Mouse (Mus musculus): Measurements from ENCODE around the gene Cntnap5a.
"Not testable (repeated sequence)": the region's sequence is repeated elsewhere in the genome, so short reads cannot be mapped to it uniquely, and the experiment has no call there.

Cntnap5a gene

DNA sequence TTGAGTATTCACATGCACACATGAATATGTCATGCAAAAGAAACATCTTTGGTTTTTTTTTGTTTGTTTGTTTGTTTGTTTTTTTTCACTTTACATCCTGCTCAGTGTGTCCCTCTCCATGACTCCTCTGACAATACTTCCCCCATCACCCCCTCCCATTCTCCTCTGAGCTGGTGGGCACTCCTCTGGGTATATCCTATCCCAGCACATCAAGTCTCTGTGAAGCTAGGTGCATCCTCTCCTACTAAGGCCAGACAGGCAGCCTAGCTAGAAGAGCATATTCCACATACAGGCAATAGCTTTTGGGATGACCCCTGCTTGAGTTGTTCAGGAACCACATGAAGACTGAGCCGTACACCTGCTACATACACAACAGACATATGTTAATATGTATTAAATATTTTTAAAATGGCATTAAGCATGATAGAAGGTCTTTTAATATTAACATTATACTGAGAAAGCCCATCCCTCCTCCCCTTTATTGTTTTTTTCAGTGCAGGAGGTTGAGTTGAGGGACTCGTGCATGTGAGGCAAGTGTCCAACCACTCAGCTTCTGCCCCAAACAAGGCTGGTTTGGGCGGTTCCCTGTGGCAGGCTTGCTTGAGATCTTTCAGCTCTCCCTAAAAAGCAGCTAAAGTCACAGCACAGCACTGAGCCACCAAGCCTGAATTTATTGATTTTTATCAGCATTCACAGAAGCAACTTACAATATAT, 422.6 kb downstream of the Cntnap5a start:
- no peak for DNase-seq (ENCODE audit: low read depth)

- DNase-seq (ENCODE audit: low read depth), result no peak
Measured at GRCm38 (mm10) chr1:116107724-116108058, 423.1 kb downstream of the Cntnap5a start.

DNA sequence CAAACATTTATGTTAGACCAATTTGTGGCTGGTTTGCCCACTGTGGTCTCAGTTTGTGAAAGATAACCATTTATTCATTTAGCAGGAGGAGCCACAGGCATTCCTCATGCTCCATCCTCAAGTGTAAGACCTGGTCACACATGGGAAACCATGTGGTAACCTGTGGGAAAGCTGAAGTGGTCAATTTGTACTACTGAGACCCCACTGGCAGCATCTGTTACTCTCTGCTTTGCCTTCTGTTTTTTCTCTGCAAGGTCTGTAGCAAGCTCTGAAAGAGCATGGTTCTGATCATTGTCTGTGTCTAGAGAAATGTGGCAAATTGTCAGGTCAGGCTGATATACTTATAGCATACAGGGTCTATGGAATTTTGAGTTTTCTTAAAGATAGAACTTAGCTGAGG, 423.8 kb downstream of the Cntnap5a start:
- DNase-seq (ENCODE audit: low read depth), result no peak

- DNase-seq (ENCODE audit: low read depth), result no peak
Measured at GRCm38 (mm10) chr1:116125767-116126166, 441.2 kb downstream of the Cntnap5a start.

- DNase-seq (ENCODE audit: low read depth), result no peak
Measured at GRCm38 (mm10) chr1:116127085-116127484, 442.5 kb downstream of the Cntnap5a start.

DNA sequence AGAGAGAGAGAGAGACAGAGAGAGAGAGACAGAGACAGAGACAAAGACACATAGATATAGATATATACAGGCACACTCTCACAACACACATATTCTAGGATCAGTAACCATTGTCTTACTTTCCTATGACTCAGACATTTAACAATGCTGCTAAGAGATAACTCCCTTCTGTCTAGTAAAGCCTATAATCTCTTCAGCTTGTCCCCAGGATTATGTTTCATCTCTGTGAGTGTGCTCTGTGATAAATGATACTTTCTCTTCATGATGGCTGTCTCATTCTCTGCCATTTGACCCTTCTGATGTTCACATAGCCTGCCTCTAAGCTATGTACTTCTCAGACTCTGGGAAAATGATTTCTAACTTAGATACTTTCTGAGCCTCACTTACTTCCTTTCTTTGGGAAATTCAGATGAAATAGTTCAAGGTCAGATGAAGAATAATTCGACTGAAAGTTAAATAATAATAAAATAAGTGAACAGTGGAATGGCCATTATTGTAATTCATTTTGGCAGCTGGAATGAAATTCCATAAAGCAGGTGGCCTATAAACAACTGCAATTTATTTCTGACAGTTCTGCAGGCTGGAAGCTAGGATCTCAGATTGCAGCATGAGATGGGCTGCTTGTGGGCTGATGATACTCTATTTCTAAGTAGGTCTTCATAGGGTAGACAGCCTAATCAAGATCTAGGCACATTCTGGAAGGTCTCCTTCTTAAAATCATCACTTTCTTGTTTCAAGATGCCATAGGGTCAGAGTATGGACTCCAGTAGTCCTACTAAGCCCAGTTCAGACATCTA, 444.1 kb downstream of the Cntnap5a start:
- DNase-seq (ENCODE audit: low read depth), result no peak

DNA sequence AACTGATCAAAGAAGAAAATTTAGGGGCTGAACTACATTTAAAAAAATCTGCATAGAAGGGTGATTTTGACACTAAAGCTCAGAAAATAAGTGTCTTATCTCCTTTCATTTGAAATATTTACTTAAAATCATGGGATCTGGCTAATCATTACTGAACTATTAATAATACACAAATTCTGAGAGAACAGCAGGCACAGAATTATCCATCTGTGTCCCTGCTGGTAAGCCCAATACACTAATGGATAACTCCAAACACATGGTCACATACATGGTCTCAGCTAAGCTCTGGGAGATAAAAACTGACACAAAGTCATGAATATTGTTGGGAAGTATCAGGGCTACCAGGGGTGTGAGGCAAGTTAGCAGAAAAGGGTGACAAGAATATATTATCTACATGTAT, 447.9 kb downstream of the Cntnap5a start:
- no peak for DNase-seq (ENCODE audit: low read depth)

DNA sequence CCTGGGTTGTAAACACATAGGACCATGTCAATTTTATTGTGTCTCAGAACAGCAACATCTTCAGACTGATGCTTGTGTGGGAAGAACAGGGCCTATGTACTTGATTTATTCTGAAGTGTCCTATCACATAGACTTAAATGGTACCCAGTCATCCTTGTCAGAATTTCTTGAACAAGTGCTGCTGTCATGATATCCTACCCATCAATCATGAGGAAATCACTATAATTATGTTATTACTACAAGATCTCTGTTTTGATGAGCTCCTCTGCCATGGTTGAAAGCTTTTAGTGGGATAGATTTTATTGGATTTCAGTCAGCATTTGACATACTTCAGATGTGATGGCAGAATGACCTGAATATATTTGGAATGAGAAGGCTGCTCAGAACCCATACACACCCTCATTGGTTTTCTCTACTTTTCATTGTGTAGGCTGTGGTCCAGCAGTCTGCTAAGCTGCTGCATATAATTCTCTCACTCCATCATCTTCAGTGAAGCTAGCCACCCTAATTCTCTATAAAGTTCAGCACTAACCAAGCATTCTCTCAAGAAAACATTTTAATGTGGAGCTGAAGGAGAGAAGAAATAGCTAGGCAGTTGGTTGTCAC, 465.3 kb downstream of the Cntnap5a start:
- DNase-seq (ENCODE audit: low read depth), result no peak

GRCm38 (mm10) chr1:116184471-116184870, 499.9 kb downstream of the Cntnap5a start:
- no peak for DNase-seq (ENCODE audit: low read depth)

- not testable (repeated sequence) for DNase-seq (ENCODE audit: low read depth)
Measured at GRCm38 (mm10) chr1:116188142-116188541, 503.6 kb downstream of the Cntnap5a start.

DNA sequence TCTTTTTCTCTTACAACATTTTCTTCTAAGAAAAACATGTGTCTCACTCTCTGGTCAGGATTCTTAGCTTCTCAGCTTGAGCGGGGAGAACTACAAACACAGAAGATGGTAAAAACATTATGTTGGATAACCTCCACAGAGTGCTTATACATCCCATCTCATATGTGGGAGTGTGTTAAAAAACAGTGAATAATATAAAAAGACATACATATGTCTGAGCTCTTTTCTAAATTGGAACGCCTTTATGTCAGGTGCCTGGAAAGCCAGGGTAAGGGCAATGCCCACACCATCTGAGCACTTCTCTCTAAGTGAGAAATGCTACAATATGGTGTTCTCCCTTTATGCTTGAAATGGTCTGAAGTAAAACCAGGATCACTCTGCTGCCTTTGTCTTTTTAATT, 507.7 kb downstream of the Cntnap5a start:
- no peak for DNase-seq (ENCODE audit: low read depth)

DNA sequence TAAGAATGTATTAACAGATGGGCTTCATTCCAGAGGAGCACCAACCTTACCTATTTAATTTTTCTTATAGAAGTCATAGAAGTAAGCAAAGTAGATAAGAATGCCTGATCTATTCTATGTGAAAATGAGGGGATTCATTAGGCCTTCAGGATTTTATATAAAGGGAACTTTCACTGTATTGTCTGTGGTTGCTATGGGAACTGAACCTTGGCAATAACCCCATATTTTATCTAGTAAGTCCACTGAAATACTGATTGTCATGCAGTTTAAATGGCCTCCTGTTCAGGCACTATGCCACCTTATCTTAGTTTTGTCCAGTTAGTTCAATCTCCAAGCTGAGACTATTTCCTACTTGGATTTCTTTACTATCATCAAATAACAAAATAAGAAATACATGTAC, 532.3 kb downstream of the Cntnap5a start:
- no peak for DNase-seq (ENCODE audit: low read depth)

DNA sequence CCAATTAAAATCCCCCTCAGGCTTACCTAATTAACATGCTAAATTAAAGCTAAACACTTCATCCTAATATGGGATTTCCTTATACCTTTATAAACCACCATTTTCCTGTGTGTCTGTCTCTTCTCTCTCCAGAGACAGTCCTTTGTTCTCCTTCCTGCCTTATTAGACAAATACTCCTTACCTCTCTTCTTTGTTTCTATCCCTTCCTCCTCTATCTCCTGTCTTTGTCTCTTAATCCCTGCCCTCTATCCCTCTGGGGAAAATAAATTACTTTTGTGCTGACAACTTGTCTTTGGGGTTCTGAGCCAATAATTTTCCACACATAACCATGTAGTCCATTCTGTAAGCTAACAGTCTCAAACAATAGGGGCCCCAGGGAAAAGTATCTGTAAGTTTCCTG, 556.0 kb downstream of the Cntnap5a start:
- DNase-seq (ENCODE audit: low read depth), result no peak

DNA sequence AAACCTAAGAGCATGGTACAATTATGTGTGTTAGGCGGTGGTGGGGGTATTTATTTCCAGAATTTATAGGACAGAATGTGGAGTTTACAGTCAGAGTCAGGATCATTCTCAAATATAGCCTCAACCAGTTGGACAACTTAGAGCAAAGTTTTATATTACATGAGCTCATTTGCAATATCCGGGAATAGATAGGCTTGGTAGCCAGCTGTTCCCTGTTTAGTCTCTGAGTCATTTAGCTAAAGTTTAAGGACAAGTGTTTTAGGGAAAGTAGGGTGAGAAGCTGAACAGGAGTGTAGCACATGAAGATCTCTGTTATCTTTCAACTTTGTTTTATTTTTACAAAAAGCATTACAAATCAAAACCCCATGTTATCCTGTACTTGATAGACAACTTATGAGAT, 559.3 kb downstream of the Cntnap5a start:
- DNase-seq (ENCODE audit: low read depth), result no peak

GRCm38 (mm10) chr1:116281144-116281543, 596.6 kb downstream of the Cntnap5a start:
- no peak for DNase-seq (ENCODE audit: low read depth)

DNA sequence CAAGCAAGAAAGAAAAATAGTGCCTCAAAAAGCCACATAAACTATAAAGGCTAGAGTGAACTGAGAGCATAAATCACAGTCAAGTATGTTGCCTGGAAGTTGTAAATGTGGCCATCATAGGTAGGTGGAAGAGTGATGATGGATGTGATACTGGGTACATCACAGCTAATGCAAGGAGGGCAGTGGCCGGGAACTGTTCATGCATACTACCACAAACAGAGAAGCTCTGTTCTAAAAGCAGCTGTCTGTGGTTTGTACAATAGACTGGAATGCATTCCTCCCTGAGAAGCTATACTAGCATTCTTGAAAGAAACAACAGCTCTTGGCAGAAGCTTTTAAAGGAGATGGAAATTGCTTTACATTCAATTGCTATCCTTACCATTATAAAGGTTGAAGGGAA, 599.4 kb downstream of the Cntnap5a start:
- no peak for DNase-seq (ENCODE audit: low read depth)

DNA sequence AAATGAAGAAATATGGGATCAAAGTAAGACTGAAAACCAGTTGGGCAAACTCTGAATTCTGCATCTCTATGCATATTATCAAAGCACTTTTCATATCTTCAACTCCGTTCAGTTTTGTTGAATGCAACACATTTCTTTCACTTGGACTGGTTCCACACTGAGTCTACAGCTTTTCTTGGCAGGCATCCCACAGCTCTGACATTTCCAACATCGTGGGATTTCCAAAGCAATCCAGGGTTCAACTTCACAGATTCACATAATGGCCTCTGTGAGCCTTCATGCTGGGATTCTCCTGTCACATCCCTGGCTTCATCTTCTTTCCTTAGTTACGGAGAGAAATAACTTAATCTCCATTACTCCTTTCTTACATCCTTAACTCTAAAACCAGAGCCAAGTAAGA, 622.0 kb downstream of the Cntnap5a start:
- no peak for DNase-seq (ENCODE audit: low read depth)

DNA sequence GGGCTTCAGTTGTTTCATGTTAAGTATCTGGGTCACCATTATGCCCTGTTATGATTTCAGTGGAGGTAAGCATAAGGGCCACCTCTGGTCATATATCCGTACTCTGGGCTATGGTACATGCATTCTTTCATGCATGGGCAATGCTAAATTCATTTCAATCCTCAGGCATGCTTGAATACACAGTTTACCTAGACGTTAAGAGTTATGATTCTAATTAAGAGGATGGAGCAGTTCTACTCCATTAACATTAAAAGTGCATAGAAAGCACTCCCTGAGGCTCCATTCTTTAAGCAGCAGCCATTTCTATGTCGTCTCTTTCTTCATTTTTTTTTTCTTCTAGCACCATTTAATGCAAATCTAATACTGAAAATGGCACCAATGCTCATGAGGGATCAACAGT, 627.0 kb downstream of the Cntnap5a start:
- DNase-seq (ENCODE audit: low read depth), result no peak

- peak; percentile 1 for DNase-seq (ENCODE audit: low read depth)
Measured at GRCm38 (mm10) chr1:116313269-116313668, 628.7 kb downstream of the Cntnap5a start.

DNA sequence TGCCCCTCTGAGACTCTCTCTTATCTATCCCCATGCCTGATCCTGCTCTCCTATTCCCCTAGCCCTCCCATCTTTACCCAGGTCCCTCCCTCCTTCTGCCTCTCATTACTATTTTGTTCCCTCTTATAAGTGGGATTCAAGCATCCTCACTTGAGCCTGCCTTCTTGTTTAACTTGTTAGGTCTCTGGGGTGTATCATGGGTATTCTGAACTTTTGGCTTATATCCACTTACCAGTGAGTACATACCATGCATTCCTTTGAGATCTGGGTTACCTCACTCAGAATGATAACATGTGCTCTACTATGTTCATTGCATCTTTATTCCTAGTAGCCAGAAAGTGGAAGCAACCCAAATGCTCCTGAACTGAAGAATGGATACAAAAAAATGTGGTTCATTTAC, 639.9 kb downstream of the Cntnap5a start:
- DNase-seq (ENCODE audit: low read depth), result no peak

- DNase-seq (ENCODE audit: low read depth), result no peak
Measured at GRCm38 (mm10) chr1:116353669-116354068, 669.1 kb downstream of the Cntnap5a start.

- DNase-seq (ENCODE audit: low read depth), result no peak
Measured at GRCm38 (mm10) chr1:116365606-116366005, 681.0 kb downstream of the Cntnap5a start.

DNA sequence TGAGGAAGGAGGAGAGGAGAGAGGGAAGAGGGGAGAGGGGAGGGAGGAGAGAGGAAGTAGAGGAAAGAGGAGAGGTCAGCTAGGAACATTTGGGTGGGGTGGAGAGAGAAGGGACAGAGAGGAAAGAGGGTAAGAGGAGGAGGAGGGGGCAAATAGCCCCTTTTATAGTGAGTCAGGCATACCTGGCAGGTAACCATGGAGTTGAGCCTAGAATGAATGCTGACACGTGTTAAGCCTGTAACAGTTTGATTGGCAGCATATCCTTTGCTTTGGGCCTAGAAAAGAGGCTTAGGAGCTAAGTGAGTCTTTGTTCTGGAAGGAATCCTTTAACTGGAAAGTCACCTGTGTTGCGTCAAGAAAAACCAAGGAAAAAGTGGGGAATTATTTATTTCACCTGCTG, 681.6 kb downstream of the Cntnap5a start:
- DNase-seq (ENCODE audit: low read depth), result no peak

All from 416B (cell line).